Mouse (Mus musculus) liver, postnatal 0 days (tissue): ENCODE measurements at regions not wholly inside any gene's neighbourhood (a gene's known extent, or its start where the extent isn't known, plus 50 kb on each side); places are given as distances from the start of the nearest gene placed in this dataset.

Experiments
- CTCF ChIP-seq: sonication (generic); IDR thresholded peaks from 2 replicates; pipeline ENCODE4 v1.5.1; 2016; ENCODE audit warnings: antibody characterized with exemption, low read depth
- EP300 ChIP-seq: IDR thresholded peaks from 2 replicates; pipeline ENCODE4 v1.6.1; 2016; ENCODE audit warnings: antibody characterized with exemption, low read depth, mild to moderate bottlenecking

DNA sequence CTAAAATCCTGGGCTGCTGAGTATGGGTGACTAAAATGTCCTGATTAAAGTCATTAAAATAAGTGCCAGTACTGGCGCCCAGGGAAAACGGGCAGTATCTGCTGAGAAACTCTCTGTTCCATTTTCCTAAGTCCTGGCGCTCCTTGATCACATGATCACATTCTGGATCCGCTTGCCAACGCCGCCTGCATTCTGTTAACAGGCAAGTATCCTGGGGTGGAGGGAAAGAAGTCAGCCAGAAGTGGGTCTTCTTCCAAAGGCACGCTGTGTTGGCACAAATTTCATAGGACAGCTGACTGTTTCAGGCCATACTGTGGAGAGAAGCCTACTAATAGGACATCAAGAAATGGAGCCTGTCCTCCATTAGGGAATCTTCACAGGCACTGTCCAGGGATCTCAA, 52.0 kb upstream of the Akirin2 start:
- TF ChIP-seq CTCF (no peak), EP300 (no peak)
